Mouse (Mus musculus): ENCODE data around the gene Casp7. TPM values are rescaled to one million over a fixed set of nuclear protein-coding genes. Genes with fewer than 3 reads are reported as not detected.
A peak's percentile ranks its signal among the peaks of the same experiment; 100 is the strongest.

Casp7 gene
- polyA plus RNA-seq, 1 experiment from 2014 or later = 13.7 TPM

GRCm38 (mm10) chr19:56387726-56388302, 9.1 kb upstream of the Casp7 start:
- Histone ChIP-seq H3K27ac (no peak overlapping the region), H3K9me3 (replicated peaks) (no peaks in the 10 kb centered on the region), H3K4me2 (no peak overlapping the region), H3K4me1 (no peaks in the 10 kb centered on the region), H3K36me3 (ENCODE audit: poor library complexity, severe bottlenecking) (no peaks in the 10 kb centered on the region), H3K9ac (no peak overlapping the region), H3K27me3 (no peaks in the 10 kb centered on the region), H3K4me3 (no peak overlapping the region)
- WGBS = 85% methylated on average over 4 of the region's 4 CpGs
- ATAC-seq = no peak

- Histone ChIP-seq H3K4me3 (no peak overlapping the region), H3K27me3 (no peaks in the 10 kb centered on the region), H3K9ac (no peak overlapping the region), H3K4me1 (no peaks in the 10 kb centered on the region), H3K27ac (no peak overlapping the region), H3K36me3 (ENCODE audit: poor library complexity, severe bottlenecking) (no peaks in the 10 kb centered on the region), H3K4me2 (no peak overlapping the region), H3K9me3 (replicated peaks) (no peaks in the 10 kb centered on the region)
- 89% methylated on average over 11 of the region's 11 CpGs for WGBS
- no peak for ATAC-seq
These were observed 7.8 kb upstream of the Casp7 start for GRCm38 (mm10) chr19:56389176-56389575.

- H3K4me1 ChIP-seq = no peaks in the 10 kb centered on the region
- no peaks in the 10 kb centered on the region for H3K36me3 ChIP-seq (ENCODE audit: poor library complexity, severe bottlenecking)
- H3K4me3 ChIP-seq = no peak within 1 kb of the TSS
- no peaks in the 10 kb centered on the region for H3K9me3 ChIP-seq (replicated peaks)
- no peak for ATAC-seq
- H3K4me2 ChIP-seq = no peak within 1 kb of the TSS
- H3K9ac ChIP-seq = no peak within 1 kb of the TSS
- 93% methylated on average over 11 of the region's 11 CpGs for WGBS
- H3K27me3 ChIP-seq = peaks cover 6% of the 10 kb centered on the region
- no peak within 1 kb of the TSS for H3K27ac ChIP-seq
These were observed 7.0 kb upstream of the Casp7 start, which contains the start of gene Nrap for GRCm38 (mm10) chr19:56389879-56390278. Gene Nrap (minus strand): TSS chr19:56390037.

GRCm38 (mm10) chr19:56391307-56392046, 5.5 kb upstream of the Casp7 start:
- peaks cover 20% of the 10 kb centered on the region for H3K27me3 ChIP-seq
- no peak overlapping the region for H3K9ac ChIP-seq
- H3K9me3 ChIP-seq (replicated peaks) = no peaks in the 10 kb centered on the region
- H3K4me1 ChIP-seq = peaks cover 4% of the 10 kb centered on the region
- ATAC-seq = no peak
- no peak overlapping the region for H3K4me2 ChIP-seq
- H3K27ac ChIP-seq = no peak overlapping the region
- H3K36me3 ChIP-seq (ENCODE audit: poor library complexity, severe bottlenecking) = no peaks in the 10 kb centered on the region
- 84% methylated on average over 6 of the region's 6 CpGs for WGBS
- H3K4me3 ChIP-seq = no peak overlapping the region

GRCm38 (mm10) chr19:56393311-56393866, 3.5 kb upstream of the Casp7 start:
- no peak overlapping the region for H3K4me2 ChIP-seq
- H3K4me1 ChIP-seq = peaks cover 18% of the 10 kb centered on the region
- peaks cover 24% of the 10 kb centered on the region for H3K27me3 ChIP-seq
- ATAC-seq = no peak
- H3K9ac ChIP-seq = no peak overlapping the region
- no peaks in the 10 kb centered on the region for H3K36me3 ChIP-seq (ENCODE audit: poor library complexity, severe bottlenecking)
- no peak overlapping the region for H3K4me3 ChIP-seq
- 86% methylated on average over 9 of the region's 9 CpGs for WGBS
- H3K9me3 ChIP-seq (replicated peaks) = no peaks in the 10 kb centered on the region
- H3K27ac ChIP-seq = no peak overlapping the region

- peaks cover 18% of the 10 kb centered on the region for H3K4me1 ChIP-seq
- H3K9ac ChIP-seq = no peak overlapping the region
- ATAC-seq = no peak
- WGBS = 90% methylated on average over 16 of the region's 16 CpGs
- H3K27ac ChIP-seq = no peak overlapping the region
- H3K4me3 ChIP-seq = no peak overlapping the region
- no peaks in the 10 kb centered on the region for H3K9me3 ChIP-seq (replicated peaks)
- no peak overlapping the region for H3K4me2 ChIP-seq
- H3K27me3 ChIP-seq = peaks cover 24% of the 10 kb centered on the region
- H3K36me3 ChIP-seq (ENCODE audit: poor library complexity, severe bottlenecking) = no peaks in the 10 kb centered on the region
These were observed 1.6 kb upstream of the Casp7 start for GRCm38 (mm10) chr19:56395183-56395935.

- peak overlapping the region; percentile 97 for H3K4me2 ChIP-seq
- ATAC-seq = no peak
These were observed 702 bp upstream of the Casp7 start for GRCm38 (mm10) chr19:56396227-56396626.

GRCm38 (mm10) chr19:56397663-56398527, 966 bp downstream of the Casp7 start:
- no peak for ATAC-seq
- H3K9ac ChIP-seq = peak overlapping the region; percentile 73
- H3K36me3 ChIP-seq (ENCODE audit: poor library complexity, severe bottlenecking) = no peaks in the 10 kb centered on the region
- no peak overlapping the region for H3K27ac ChIP-seq
- peaks cover 18% of the 10 kb centered on the region for H3K4me1 ChIP-seq
- peak overlapping the region; percentile 66 for H3K4me3 ChIP-seq
- H3K27me3 ChIP-seq = peaks cover 24% of the 10 kb centered on the region
- no peaks in the 10 kb centered on the region for H3K9me3 ChIP-seq (replicated peaks)
- peak overlapping the region; percentile 97 for H3K4me2 ChIP-seq
- WGBS = 71% methylated on average over 11 of the region's 11 CpGs

More at GRCm38 (mm10) chr19:56396227-56396626, 702 bp upstream of the Casp7 start:
- WGBS = 45% methylated on average over 12 of the region's 12 CpGs
- Histone ChIP-seq H3K4me3 (peak overlapping the region; percentile 66; the same call in 1 of the 2 replicates), H3K9me3 (replicated peaks) (no peaks in the 10 kb centered on the region), H3K27me3 (peaks cover 24% of the 10 kb centered on the region), H3K27ac (no peak overlapping the region), H3K4me1 (peaks cover 18% of the 10 kb centered on the region), H3K36me3 (ENCODE audit: poor library complexity, severe bottlenecking) (no peaks in the 10 kb centered on the region), H3K9ac (peak overlapping the region; percentile 73; the same call in 1 of the 2 replicates)

GRCm38 (mm10) chr19:56398528-56398795, 1.5 kb downstream of the Casp7 start:
- Histone ChIP-seq H3K4me1 (peaks cover 18% of the 10 kb centered on the region), H3K9me3 (replicated peaks) (no peaks in the 10 kb centered on the region), H3K27ac (no peak overlapping the region), H3K4me3 (no peak overlapping the region), H3K36me3 (ENCODE audit: poor library complexity, severe bottlenecking) (no peaks in the 10 kb centered on the region), H3K27me3 (peaks cover 24% of the 10 kb centered on the region), H3K4me2 (no peak overlapping the region), H3K9ac (no peak overlapping the region)
- ATAC-seq = no peak

- Histone ChIP-seq H3K36me3 (ENCODE audit: poor library complexity, severe bottlenecking) (no peaks in the 10 kb centered on the region), H3K4me1 (peaks cover 18% of the 10 kb centered on the region), H3K27ac (no peak overlapping the region), H3K9me3 (replicated peaks) (no peaks in the 10 kb centered on the region), H3K27me3 (peaks cover 15% of the 10 kb centered on the region), H3K4me3 (no peak overlapping the region), H3K9ac (no peak overlapping the region), H3K4me2 (no peak overlapping the region)
- 53% methylated on average over 14 of the region's 14 CpGs for WGBS
- no peak for ATAC-seq
These were observed 3.3 kb downstream of the Casp7 start for GRCm38 (mm10) chr19:56400200-56400599.

GRCm38 (mm10) chr19:56401864-56402263, 4.9 kb downstream of the Casp7 start:
- no peak for ATAC-seq
- Histone ChIP-seq H3K4me2 (no peak overlapping the region), H3K27me3 (0 out of 2 replicates have a peak, but pooled peaks cover 3% of the 10 kb centered on the region), H3K4me1 (peaks cover 10% of the 10 kb centered on the region; the same call in 1 of the 2 replicates), H3K4me3 (no peak overlapping the region), H3K9me3 (replicated peaks) (no peaks in the 10 kb centered on the region), H3K9ac (no peak overlapping the region), H3K36me3 (ENCODE audit: poor library complexity, severe bottlenecking) (no peaks in the 10 kb centered on the region), H3K27ac (no peak overlapping the region)
- WGBS = 73% methylated on average over 6 of the region's 6 CpGs

Measured in forebrain, embryonic 13.5 days (tissue).